Mouse (Mus musculus) layer of hippocampus, adult 18-20 months (tissue): ENCODE data around the gene Zswim9. TPM values are rescaled to one million over a fixed set of nuclear protein-coding genes. Genes with fewer than 3 reads are reported as not detected.
A peak's percentile ranks its signal among the peaks of the same experiment; 100 is the strongest.

Experiments used
- DNase-seq, 2 experiments: peaks; one replicate each; pipeline ENCODE4 v3.0.0; 2022; ENCODE audit warnings: low spot score in 2 of 2
- total RNA-seq, 2 experiments: library from RNA; stranded (reverse); gene quantifications; 2 replicates each; pipeline ENCODE4 v1.2.3; 2021

The Zswim9 gene
- total RNA-seq, 2 experiments from 2014 or later, result 15.4 to 16.7 TPM

GRCm38 (mm10) chr7:13269394-13269793, 9.1 kb downstream of the Zswim9 start:
- no peak for DNase-seq

- no peak for DNase-seq
Measured at GRCm38 (mm10) chr7:13268749-13269260, 9.7 kb downstream of the Zswim9 start.

- DNase-seq, result no peak
Measured at GRCm38 (mm10) chr7:13264396-13264795, 14.1 kb downstream of the Zswim9 start.

GRCm38 (mm10) chr7:13263851-13264250, 14.7 kb downstream of the Zswim9 start:
- peak in 1 of 2 experiments; percentile 12 for DNase-seq

GRCm38 (mm10) chr7:13260746-13261700, 17.5 kb downstream of the Zswim9 start:
- DNase-seq, result no peak

GRCm38 (mm10) chr7:13212720-13213119, 65.8 kb downstream of the Zswim9 start, which contains the start of gene Vmn1r89:
Vmn1r89 (plus strand) TSS chr7:13213020.
- no peak for DNase-seq

Other genes with a start within 250 kb of the Zswim9 start
- 100 to 1,000 TPM; 146 to 159 TPM for gene Chmp2a, start 243.9 kb downstream of the Zswim9 start, total RNA-seq
- 100 to 1,000 TPM; 196 to 202 TPM for gene Ube2m, start 240.4 kb downstream of the Zswim9 start, total RNA-seq
- 10 to 100 TPM; 11.9 to 13.1 TPM for gene Mzf1, start 224.0 kb downstream of the Zswim9 start, total RNA-seq
- gene Vmn1r85, start 183.5 kb downstream of the Zswim9 start, total RNA-seq, result not detected
- gene Vmn1r86, start 158.8 kb downstream of the Zswim9 start, total RNA-seq, result not detected
- not detected for gene Vmn1r87, start 138.6 kb downstream of the Zswim9 start, total RNA-seq
- under 1 TPM; 0.18 to 0.22 TPM for gene Vmn1r88, start 119.2 kb downstream of the Zswim9 start, total RNA-seq
- not detected for gene Vmn1r89, start 65.7 kb downstream of the Zswim9 start, total RNA-seq
- 1 to 10 TPM; 6.0 to 7.4 TPM for gene Lig1, start 1.4 kb downstream of the Zswim9 start, total RNA-seq
- under 1 TPM in 1 of 2 experiments, not detected in 1; 0.20 TPM for gene Pla2g4c, start 45.9 kb upstream of the Zswim9 start, total RNA-seq
- gene Cabp5, start 119.4 kb upstream of the Zswim9 start, total RNA-seq, result not detected
- gene Bsph1, start 172.1 kb upstream of the Zswim9 start, total RNA-seq, result not detected